Mouse (Mus musculus): ENCODE results near the gene Hist1h3b.
A peak's percentile ranks its signal among the peaks of the same experiment; 100 is the strongest.
"Not testable (repeated sequence)": the region's sequence is repeated elsewhere in the genome, so short reads cannot be mapped to it uniquely, and the experiment has no call there.

Gene Hist1h3b

GRCm38 (mm10) chr13:23756790-23757189 lies 4.7 kb downstream of the Hist1h3b start, which contains the start of gene Hist1h4b:
TSS of gene Hist1h4b (plus strand) at chr13:23757013.
- peak; percentile 89 for DNase-seq

GRCm38 (mm10) chr13:23757211-23757773 lies 5.2 kb downstream of the Hist1h3b start:
- DNase-seq, result no peak

- no peak for DNase-seq
Measured at GRCm38 (mm10) chr13:23757921-23758320, 5.9 kb downstream of the Hist1h3b start.

- no peak for DNase-seq
Measured at GRCm38 (mm10) chr13:23759251-23759771, 7.2 kb downstream of the Hist1h3b start.

GRCm38 (mm10) chr13:23759916-23760239 lies 7.8 kb downstream of the Hist1h3b start:
- peak; percentile 15 for DNase-seq

GRCm38 (mm10) chr13:23760240-23760971 lies 8.3 kb downstream of the Hist1h3b start:
- DNase-seq, result no peak

- DNase-seq, result peak; percentile 99
Measured at GRCm38 (mm10) chr13:23760972-23761864, 9.2 kb downstream of the Hist1h3b start, which contains the start of gene Hist1h4a. TSS of gene Hist1h4a (minus strand) at chr13:23761230.

GRCm38 (mm10) chr13:23761871-23762821 lies 10.1 kb downstream of the Hist1h3b start, which contains the start of gene Hist1h3a:
TSS of gene Hist1h3a (minus strand) at chr13:23762386.
- peak; percentile 80 for DNase-seq

GRCm38 (mm10) chr13:23763242-23763585 lies 11.1 kb downstream of the Hist1h3b start:
- DNase-seq, result no peak

GRCm38 (mm10) chr13:23763586-23764323 lies 11.7 kb downstream of the Hist1h3b start, which contains the start of gene Hist1h1a:
TSS of gene Hist1h1a (plus strand) at chr13:23763666.
- DNase-seq, result peak; percentile 79

GRCm38 (mm10) chr13:23764324-23765171 lies 12.5 kb downstream of the Hist1h3b start:
- DNase-seq, result no peak

GRCm38 (mm10) chr13:23765172-23765513 lies 13.1 kb downstream of the Hist1h3b start:
- DNase-seq, result no peak

- DNase-seq, result no peak
Measured at GRCm38 (mm10) chr13:23766772-23767171, 14.7 kb downstream of the Hist1h3b start.

GRCm38 (mm10) chr13:23768834-23769397 lies 16.8 kb downstream of the Hist1h3b start:
- no peak for DNase-seq

GRCm38 (mm10) chr13:23769613-23770012 lies 17.5 kb downstream of the Hist1h3b start, which contains the start of gene Trim38:
TSS of gene Trim38 (plus strand) at chr13:23769913.
- DNase-seq, result not testable (repeated sequence)

- no peak for DNase-seq
Measured at GRCm38 (mm10) chr13:23772561-23773313, 20.7 kb downstream of the Hist1h3b start.

- DNase-seq, result no peak
Measured at GRCm38 (mm10) chr13:23778339-23778738, 26.3 kb downstream of the Hist1h3b start.

- DNase-seq, result no peak
Measured at GRCm38 (mm10) chr13:23779025-23779424, 27.0 kb downstream of the Hist1h3b start.

- DNase-seq, result peak; percentile 8
Measured at GRCm38 (mm10) chr13:23792520-23792919, 40.5 kb downstream of the Hist1h3b start.
